Mouse (Mus musculus): Measurements from ENCODE around the gene Asmt. TPM values are rescaled to one million over a fixed set of nuclear protein-coding genes. Genes with fewer than 3 reads are reported as not detected.

The Asmt gene
- polyA plus RNA-seq, 1 experiment from 2014 or later: not detected

DNA sequence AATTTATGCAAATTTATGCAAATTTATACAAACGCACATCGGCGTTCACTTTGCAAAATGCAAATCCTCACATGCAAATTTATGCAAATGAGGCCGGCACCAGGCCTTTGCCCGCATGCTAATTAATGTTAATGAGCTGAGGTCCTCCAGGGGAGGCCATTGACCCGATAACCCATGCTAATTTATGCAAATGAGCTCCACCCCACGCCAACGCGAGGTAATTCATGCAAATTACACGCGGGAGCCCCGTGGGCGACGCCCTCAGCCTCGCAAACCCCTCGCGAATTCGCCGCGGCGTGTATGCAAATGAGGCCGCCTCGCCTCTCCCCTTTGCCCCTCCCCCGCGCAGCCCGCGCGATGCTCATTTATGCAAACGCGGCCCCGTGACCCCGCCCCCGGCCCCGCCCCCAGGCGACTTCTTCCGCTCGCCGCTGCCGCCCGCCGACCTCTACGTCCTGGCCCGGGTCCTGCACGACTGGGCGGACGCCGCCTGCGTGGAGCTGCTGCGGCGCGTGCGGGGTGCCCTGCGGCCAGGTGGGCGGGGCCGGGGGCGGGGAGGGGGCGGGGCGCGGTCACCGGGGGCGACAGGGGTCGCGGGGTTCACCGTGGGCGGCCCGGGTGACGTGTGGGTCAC, 4.3 kb downstream of the Asmt start:
- no peak for DNase-seq (ENCODE audit: low spot score)
- no peak overlapping the region for H3K9ac ChIP-seq (replicated peaks; ENCODE audit: low read depth)
- no peak overlapping the region for H3K4me2 ChIP-seq (replicated peaks; ENCODE audit: low read depth, low read length)
- H3K36me3 ChIP-seq (ENCODE audit: insufficient read depth, low read length): no peaks in the 10 kb centered on the region; the same call in 1 of the 2 replicates
- WGBS: 95% methylated on average over 54 of the region's 67 CpGs
- H3K9me3 ChIP-seq (ENCODE audit: low read length): peaks cover 33% of the 10 kb centered on the region
- H3K4me1 ChIP-seq (ENCODE audit: insufficient read depth, low read depth, low read length): no peaks in the 10 kb centered on the region
- H3K27me3 ChIP-seq (replicated peaks; ENCODE audit: insufficient read depth, low read length): no peaks in the 10 kb centered on the region
- no peak for ATAC-seq
- H3K4me3 ChIP-seq (ENCODE audit: low read depth, low read length): no peak overlapping the region
- no peak overlapping the region for H3K27ac ChIP-seq (ENCODE audit: low read length)
- no peak for TF ChIP-seq CTCF (IDR thresholded peaks at IDR 0.05)
- TF ChIP-seq EP300 (IDR thresholded peaks at IDR 0.05): no peak

- H3K4me3 ChIP-seq (ENCODE audit: low read depth, low read length): no peak overlapping the region
- H3K9me3 ChIP-seq (ENCODE audit: low read length): peaks cover 33% of the 10 kb centered on the region
- 97% methylated on average over 16 of the region's 17 CpGs for WGBS
- no peak for DNase-seq (ENCODE audit: low spot score)
- TF ChIP-seq EP300 (IDR thresholded peaks at IDR 0.05): no peak
- no peak for TF ChIP-seq CTCF (IDR thresholded peaks at IDR 0.05)
- no peaks in the 10 kb centered on the region; the same call in 1 of the 2 replicates for H3K36me3 ChIP-seq (ENCODE audit: insufficient read depth, low read length)
- H3K27me3 ChIP-seq (replicated peaks; ENCODE audit: insufficient read depth, low read length): no peaks in the 10 kb centered on the region
- no peak overlapping the region for H3K4me2 ChIP-seq (replicated peaks; ENCODE audit: low read depth, low read length)
- no peak for ATAC-seq
- no peaks in the 10 kb centered on the region for H3K4me1 ChIP-seq (ENCODE audit: insufficient read depth, low read depth, low read length)
- no peak overlapping the region for H3K27ac ChIP-seq (ENCODE audit: low read length)
- no peak overlapping the region for H3K9ac ChIP-seq (replicated peaks; ENCODE audit: low read depth)
These were observed 4.8 kb downstream of the Asmt start for GRCm38 (mm10) chrX:170677266-170677665.

DNA sequence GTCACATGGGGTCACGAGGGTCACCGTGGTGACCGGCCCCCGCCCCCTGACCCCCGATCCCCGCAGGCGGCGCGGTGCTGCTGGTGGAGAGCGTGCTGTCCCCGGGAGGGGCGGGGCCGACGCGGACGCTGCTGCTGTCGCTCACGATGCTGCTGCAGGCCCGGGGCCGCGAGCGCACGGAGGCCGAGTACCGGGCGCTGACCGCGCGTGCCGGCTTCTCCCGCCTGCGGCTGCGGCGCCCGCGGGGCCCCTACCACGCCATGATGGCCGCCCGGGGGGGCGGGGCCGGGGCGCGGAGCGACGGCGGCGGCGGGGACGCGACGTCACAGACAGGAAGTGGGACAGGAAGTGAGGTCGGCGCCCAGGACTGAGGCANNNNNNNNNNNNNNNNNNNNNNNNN, 5.2 kb downstream of the Asmt start:
- WGBS: 96% methylated on average over 51 of the region's 53 CpGs
- Histone ChIP-seq H3K36me3 (ENCODE audit: insufficient read depth, low read length) (no peaks in the 10 kb centered on the region; the same call in 1 of the 2 replicates), H3K27me3 (replicated peaks; ENCODE audit: insufficient read depth, low read length) (no peaks in the 10 kb centered on the region), H3K4me3 (ENCODE audit: low read depth, low read length) (no peak overlapping the region), H3K4me2 (replicated peaks; ENCODE audit: low read depth, low read length) (no peak overlapping the region), H3K9me3 (ENCODE audit: low read length) (peaks cover 33% of the 10 kb centered on the region), H3K27ac (ENCODE audit: low read length) (no peak overlapping the region), H3K9ac (replicated peaks; ENCODE audit: low read depth) (no peak overlapping the region), H3K4me1 (ENCODE audit: insufficient read depth, low read depth, low read length) (no peaks in the 10 kb centered on the region)
- ATAC-seq (no peak), DNase-seq (ENCODE audit: low spot score) (no peak)
- TF ChIP-seq CTCF (IDR thresholded peaks at IDR 0.05) (no peak), EP300 (IDR thresholded peaks at IDR 0.05) (no peak)

All from lung, postnatal 0 days (tissue).